Mouse (Mus musculus) megakaryocyte, embryonic 14.5 days (primary cell): ENCODE measurements around the gene Hyal6.

Experiments
- FLI1 ChIP-seq: IDR thresholded peaks from 2 replicates; pipeline ENCODE4 v1.6.1; 2012; ENCODE audit warnings: low read length, inconsistent platforms, mixed read lengths
- GATA1 ChIP-seq: IDR thresholded peaks from 3 replicates; pipeline ENCODE4 v1.6.1; 2012; ENCODE audit warnings: mixed read lengths, low read length, inconsistent platforms, borderline replicate concordance

DNA sequence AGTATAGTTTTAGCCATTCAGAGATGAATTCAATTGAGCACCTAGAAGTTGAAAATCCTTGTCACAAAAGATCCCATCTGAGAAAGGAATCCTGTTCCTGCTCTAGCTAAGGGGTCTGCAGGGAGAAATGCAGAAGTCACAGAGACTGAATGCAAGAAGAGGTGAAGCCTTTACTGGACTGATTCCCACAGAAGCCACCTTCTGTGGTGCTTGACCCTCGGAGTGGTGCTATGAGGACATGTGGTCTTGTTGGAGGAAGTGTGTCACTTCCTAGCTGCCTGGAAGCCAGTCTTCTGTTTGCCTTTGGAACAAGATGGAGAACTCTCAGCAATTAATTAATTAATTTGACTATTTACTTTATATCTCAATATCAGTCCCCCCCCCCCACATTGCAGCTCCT is 4.9 kb upstream of the Hyal6 start:
- TF ChIP-seq FLI1 (no peak), GATA1 (no peak)
